Comparison of ENCODE assay signal across 21 mouse cellular contexts in genomic region chr5:122887033-122887432, GRCm38 (mm10).
"Had no signal": no experiment of that assay in that cellular context is flagged by ENCODE, and none has a peak within 500 bp of the region (broad histone marks: within the 10 kb centered on the region; RNA-seq: fewer than 3 reads in every experiment).

No protein-coding gene starts in this region.

- H3K27ac ChIP-seq: midbrain, embryonic 10.5 days; midbrain, embryonic 12.5 days; neural tube, embryonic 15.5 days; stomach, embryonic 15.5 days; stomach, postnatal 0 days had no signal

- H3K4me3 ChIP-seq: midbrain, embryonic 10.5 days; midbrain, embryonic 12.5 days; myocyte; neural tube, embryonic 13.5 days; neural tube, embryonic 15.5 days; stomach, embryonic 15.5 days had no signal

- DNase-seq: lung, adult 18-20 months; lung, embryonic 14.5 days; lung, postnatal 10 days; lung, postnatal 4 days; midbrain, embryonic 14.5 days; retina, postnatal 1 day; right cerebral cortex, adult 18-20 months; right cerebral cortex, postnatal 25 days; right cerebral cortex, postnatal 4 days; spleen, adult 18-20 months; thymus, adult 2 months; thymus, postnatal 25 days; thymus, postnatal 4 days had no signal

- H3K27me3 ChIP-seq: midbrain, embryonic 12.5 days; neural tube, embryonic 13.5 days; neural tube, embryonic 15.5 days; stomach, embryonic 15.5 days had no signal

- H3K9ac ChIP-seq: lung, embryonic 14.5 days; midbrain, embryonic 12.5 days; neural tube, embryonic 13.5 days; neural tube, embryonic 15.5 days; stomach, embryonic 15.5 days had no signal

- H3K4me2 ChIP-seq: lung, embryonic 14.5 days; midbrain, embryonic 12.5 days; neural tube, embryonic 13.5 days; neural tube, embryonic 15.5 days; stomach, embryonic 15.5 days had no signal

- H3K9me3 ChIP-seq: midbrain, embryonic 10.5 days; midbrain, embryonic 12.5 days; neural tube, embryonic 13.5 days; neural tube, embryonic 15.5 days; stomach, embryonic 15.5 days had no signal

- ATAC-seq: midbrain, embryonic 16.5 days had no signal
